ENCODE assay signal across 8 mouse cellular contexts in genomic region chr1:191395871-191396433, GRCm38 (mm10). TPM values are rescaled to one million over a fixed set of nuclear protein-coding genes. Genes with fewer than 3 reads are reported as not detected.
A peak's percentile ranks its signal among the peaks of the same experiment; 100 is the strongest.
DNase-seq lines count a peak whose midpoint lies in the region; ATAC-seq and TF ChIP-seq lines count a peak whose summit lies in the region.

No protein-coding gene starts in this region.

- no peak for TF ChIP-seq POLR2A in olfactory bulb, adult 2 months (IDR thresholded peaks at IDR 0.05; ENCODE audit: insufficient read depth, low read depth, low read length)

- H3K9ac ChIP-seq in liver, postnatal 0 days (replicated peaks), result peak overlapping the region; percentile 98

- H3K4me3 ChIP-seq in liver, postnatal 0 days (ENCODE audit: low read depth, low read length), result peak overlapping the region; percentile 86
- peak overlapping the region; percentile 93 for H3K4me3 ChIP-seq in olfactory bulb, adult 2 months (ENCODE audit: insufficient read depth, low read depth, low read length)

- TF ChIP-seq EP300 in liver, postnatal 0 days (IDR thresholded peaks at IDR 0.05; ENCODE audit: low read depth), result no peak

- no peaks in the 10 kb centered on the region for H3K9me3 ChIP-seq in liver, postnatal 0 days (ENCODE audit: low read length)

- H3K36me3 ChIP-seq in liver, postnatal 0 days (replicated peaks; ENCODE audit: insufficient read depth, low read length), result no peaks in the 10 kb centered on the region

- H3K27ac ChIP-seq in liver, postnatal 0 days (ENCODE audit: low read depth), result peak overlapping the region; percentile 99
- H3K27ac ChIP-seq in olfactory bulb, adult 2 months (ENCODE audit: insufficient read depth, low read depth, low read length), result peak overlapping the region; percentile 97

- H3K4me2 ChIP-seq in liver, postnatal 0 days (ENCODE audit: low read depth, low read length), result peak overlapping the region; percentile 82

- under 1% methylated on average over 40 of the region's 43 CpGs for WGBS in liver, postnatal 0 days (ENCODE audit: insufficient replicate concordance)
- under 1% methylated on average over 43 of the region's 43 CpGs for WGBS in olfactory bulb, adult 2 months

- no peak for TF ChIP-seq CTCF in liver, postnatal 0 days (IDR thresholded peaks at IDR 0.05; ENCODE audit: low read depth)
- no peak for TF ChIP-seq CTCF in olfactory bulb, adult 2 months (IDR thresholded peaks at IDR 0.05; ENCODE audit: insufficient read depth, low read depth, low read length)

- DNase-seq in right cerebral cortex, adult 18-20 months, result peak; percentile 42
- no peak for DNase-seq in right cerebral cortex, postnatal 36 days (ENCODE audit: low spot score in 2 of 2)
- peak; percentile 33 to 34 for DNase-seq in cerebellum, postnatal 36 days
- DNase-seq in heart, adult 8-10 months (ENCODE audit: low spot score), result peak; percentile 35
- peak; percentile 48 for DNase-seq in kidney, adult 9 months
- peak; percentile 68 for DNase-seq in liver, postnatal 0 days
- DNase-seq in thymus, postnatal 4 days, result peak; percentile 85

- H3K4me1 ChIP-seq in liver, postnatal 0 days (ENCODE audit: insufficient read depth), result peaks cover 15% of the 10 kb centered on the region; the same call in 1 of the 2 replicates
- H3K4me1 ChIP-seq in olfactory bulb, adult 2 months (ENCODE audit: control insufficient read depth, insufficient read depth, low read length), result no peaks in the 10 kb centered on the region

- ATAC-seq in liver, postnatal 0 days, result no peak

- H3K27me3 ChIP-seq in liver, postnatal 0 days (ENCODE audit: insufficient read depth, low read length), result no peaks in the 10 kb centered on the region

RNA-seq across cellular contexts. Expression of gene Ppp2r5a, which starts 7.1 kb away (rescaled TPM):
- 10 to 100 TPM; 94.2 to 98.9 (median 97.9) TPM for total RNA-seq in heart, adult 8-10 months (2022)
- 27.1 and 30.7 TPM in 2 replicates for polyA plus RNA-seq in liver, postnatal 0 days (2015; fragmentation: Nextera tagmentation; extraction: Ambion mirVana)
- polyA plus RNA-seq in olfactory bulb, adult 2 months (2012; ENCODE audit: insufficient read depth, insufficient read length, low replicate concordance, missing spikeins), result 149 and 263 TPM in 2 replicates

Comparison
In these comparisons a context has a peak if more than half of its experiments do, and no peak if none do; other contexts are left out.
1. DNase-seq: peak in right cerebral cortex, adult 18-20 months (single experiment), cerebellum, postnatal 36 days (2 of 2), heart, adult 8-10 months (single experiment), kidney, adult 9 months (single experiment), liver, postnatal 0 days (single experiment) and thymus, postnatal 4 days (single experiment); none in right cerebral cortex, postnatal 36 days (0 of 2).